Mouse (Mus musculus) 416B (cell line): ENCODE measurements around the gene Kcnab2.

Experiments
- DNase-seq: peaks from one replicate; pipeline ENCODE4 v3.0.0; 2011; ENCODE audit warnings: low read depth

Gene Kcnab2

DNA sequence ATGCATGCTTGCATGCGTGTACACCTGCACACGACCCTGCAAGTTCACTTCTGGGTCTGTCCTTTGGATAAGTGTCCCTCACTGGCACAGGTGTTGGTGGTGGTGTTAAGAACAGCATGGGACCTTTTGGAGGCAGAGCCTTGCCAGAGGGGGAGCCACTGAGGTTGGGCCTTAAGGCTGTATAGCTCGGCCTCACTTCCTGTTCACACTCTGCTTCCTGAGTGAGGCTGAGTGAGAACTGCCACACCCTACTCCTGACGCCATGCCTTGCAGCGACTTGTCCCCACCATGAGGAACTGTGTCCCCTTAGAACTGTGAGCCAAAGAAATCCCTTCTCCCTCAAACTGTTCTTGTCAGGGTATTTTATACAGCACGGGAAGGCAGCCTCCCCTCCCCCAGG lies 26.3 kb downstream of the Kcnab2 start:
- peak; percentile 21 for DNase-seq

DNA sequence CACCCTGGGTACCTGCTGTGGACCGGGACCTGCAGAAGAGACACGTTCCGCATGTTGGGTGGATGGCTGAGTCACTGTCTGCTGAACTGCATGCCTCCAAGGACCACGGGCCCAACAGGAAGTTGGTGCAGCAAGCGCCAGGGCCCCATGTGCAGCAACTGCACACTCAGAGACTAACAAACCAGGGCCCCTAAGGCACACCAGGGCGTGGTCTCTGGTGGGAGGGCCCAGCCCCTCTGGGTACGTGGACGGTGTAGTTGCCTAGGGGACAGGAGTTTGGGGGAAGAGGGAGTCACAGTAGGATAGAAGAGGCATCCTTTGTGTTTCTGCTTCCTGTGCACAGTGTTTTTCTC lies 29.0 kb downstream of the Kcnab2 start:
- peak; percentile 86 for DNase-seq

DNA sequence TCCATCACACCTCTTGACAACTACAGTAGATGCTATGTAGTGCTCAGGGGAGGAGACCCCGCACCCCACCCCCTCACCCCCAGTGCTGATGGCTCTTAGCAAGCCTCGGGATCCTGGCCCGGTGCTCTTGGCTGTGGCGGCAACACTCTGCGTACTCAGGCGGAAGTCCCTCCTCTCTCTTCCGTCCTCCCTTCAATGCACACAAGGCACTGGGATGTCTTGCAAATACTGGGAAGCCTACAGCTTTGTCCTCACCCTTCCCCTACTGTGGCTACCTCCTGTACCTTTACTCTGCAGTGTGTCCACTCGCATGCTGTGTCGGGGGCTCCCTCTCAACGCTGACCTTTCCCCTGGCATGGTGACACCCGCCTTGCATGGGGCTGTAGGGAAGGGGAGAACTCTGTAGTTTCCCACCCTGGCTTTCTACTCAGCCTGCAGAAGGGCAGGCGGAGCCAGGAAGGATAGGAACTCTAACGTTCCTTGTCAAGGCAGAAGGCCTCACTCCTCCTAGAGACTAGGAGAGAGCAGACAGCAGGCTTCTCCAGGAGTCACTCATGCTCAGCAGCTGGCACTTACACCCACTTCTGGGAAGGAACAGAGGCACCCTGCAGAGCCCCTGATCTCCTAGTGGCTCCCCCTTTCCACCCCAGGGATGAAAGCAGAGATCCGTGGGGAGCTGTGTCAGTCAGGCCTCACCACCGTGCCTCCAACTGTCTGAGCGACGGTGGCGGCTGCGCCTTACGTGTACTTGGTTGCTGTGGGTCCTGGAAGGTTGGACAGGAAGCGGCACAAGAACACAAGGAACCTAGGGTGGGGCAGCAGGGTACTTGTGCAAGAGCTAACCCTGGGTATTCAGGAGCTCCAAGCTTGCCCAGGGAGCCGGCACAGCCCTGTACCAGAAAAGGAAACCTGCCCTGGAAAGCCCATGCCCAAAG lies 29.7 kb downstream of the Kcnab2 start:
- DNase-seq = peak; percentile 79

DNA sequence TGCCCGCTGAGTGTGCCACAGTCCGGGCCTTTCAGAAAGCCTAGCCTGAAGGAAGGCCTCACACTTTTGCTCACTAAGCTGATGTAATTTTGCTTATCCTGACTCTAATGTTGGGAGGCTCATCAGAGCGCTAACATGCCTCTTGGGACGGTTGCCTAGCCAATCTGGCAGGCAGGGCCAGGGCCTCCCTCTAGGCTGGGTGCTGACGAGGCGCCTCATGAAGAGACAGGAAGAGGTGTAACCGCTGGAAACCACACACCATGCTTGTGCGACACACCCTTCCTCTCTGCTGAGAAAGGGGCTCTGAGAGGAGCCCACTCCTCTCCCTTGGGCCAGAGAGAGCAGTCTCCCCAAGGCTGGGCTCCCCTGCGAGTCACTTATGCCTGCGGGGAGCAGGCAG lies 31.5 kb downstream of the Kcnab2 start:
- DNase-seq = peak; percentile 57

DNA sequence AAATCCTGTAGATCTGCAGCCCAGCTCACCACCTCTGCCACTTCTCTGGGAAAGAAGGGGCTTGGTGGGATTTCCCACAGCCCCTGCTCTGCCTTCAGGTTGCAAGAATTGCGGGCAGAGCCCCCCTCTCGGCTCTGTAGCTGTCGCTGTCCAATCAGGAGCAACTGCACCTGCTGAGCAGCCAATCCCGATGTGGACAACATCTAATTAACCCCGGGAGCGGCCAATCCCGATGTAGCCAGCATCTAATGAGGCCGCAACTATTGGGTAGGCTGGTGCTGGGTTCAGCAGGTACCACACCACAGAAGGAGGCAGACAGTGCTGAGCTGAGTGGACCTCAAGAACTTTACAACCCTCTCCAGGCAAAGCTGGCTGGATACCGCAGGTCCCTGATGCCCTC lies 36.1 kb downstream of the Kcnab2 start:
- no peak for DNase-seq

- DNase-seq = no peak
Measured at GRCm38 (mm10) chr4:152440882-152441281, 36.8 kb downstream of the Kcnab2 start.

- DNase-seq = peak; percentile 62
Measured at GRCm38 (mm10) chr4:152435255-152435654, 42.4 kb downstream of the Kcnab2 start.

GRCm38 (mm10) chr4:152434836-152435235 lies 42.8 kb downstream of the Kcnab2 start:
- peak; percentile 82 for DNase-seq

DNA sequence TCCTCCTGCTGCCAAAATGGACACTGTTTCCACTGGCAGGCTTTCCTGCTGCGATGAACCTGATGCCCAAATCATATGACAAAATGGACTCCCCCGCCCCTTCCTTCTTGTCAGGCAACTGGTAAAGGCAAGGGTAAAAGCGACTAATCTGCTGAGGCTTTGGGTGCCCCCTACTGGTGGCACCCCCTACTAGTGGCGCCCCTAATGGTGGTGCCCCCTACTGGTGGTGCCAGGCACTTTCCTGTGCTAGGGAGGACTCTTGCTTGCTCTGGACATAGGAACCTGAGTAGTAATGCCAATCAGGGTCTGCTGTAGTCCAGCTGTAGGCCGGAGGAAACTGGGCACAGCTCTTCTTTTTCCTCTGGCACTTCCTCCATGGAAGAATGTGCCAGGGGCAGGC lies 45.4 kb downstream of the Kcnab2 start:
- peak; percentile 52 for DNase-seq

DNA sequence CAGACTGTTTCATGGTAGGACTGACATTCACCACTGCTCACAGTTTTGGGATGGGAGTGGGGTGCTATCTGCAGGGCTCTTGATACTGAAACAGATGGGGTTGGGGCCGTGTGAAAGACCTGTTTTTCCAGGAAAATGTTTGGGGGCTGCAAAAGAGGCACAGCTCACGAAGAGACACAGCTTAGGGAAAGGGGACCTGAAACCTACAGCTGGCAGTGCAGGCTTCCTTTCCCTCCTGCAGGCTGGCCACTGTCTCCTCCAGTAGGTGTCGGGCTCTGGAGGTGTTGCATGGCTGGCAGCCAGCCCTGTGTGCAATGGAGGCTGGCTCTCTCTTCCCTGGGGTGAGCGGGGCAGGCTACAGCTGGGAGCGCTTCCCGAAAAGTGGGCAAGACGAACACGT lies 49.4 kb downstream of the Kcnab2 start:
- no peak for DNase-seq

DNA sequence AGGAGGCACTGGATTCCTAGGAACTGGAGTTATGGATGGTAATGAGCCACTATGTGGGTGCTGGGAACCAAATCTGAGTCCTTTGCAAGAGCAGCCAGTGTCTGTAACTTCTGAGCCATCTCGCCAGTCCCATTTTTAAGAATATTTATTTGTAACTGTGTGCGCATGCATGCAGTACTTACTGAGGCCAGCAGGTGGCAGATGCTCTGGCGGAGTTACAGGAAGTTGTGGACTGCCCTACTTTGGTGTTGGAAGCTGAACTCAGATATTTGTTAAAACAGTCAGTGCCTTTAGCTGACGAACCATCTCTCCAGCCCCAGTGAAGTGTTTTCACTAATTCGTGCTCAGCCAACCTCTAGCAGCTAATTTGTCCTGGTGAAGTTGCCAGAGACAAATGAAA lies 52.7 kb downstream of the Kcnab2 start:
- peak; percentile 55 for DNase-seq

DNA sequence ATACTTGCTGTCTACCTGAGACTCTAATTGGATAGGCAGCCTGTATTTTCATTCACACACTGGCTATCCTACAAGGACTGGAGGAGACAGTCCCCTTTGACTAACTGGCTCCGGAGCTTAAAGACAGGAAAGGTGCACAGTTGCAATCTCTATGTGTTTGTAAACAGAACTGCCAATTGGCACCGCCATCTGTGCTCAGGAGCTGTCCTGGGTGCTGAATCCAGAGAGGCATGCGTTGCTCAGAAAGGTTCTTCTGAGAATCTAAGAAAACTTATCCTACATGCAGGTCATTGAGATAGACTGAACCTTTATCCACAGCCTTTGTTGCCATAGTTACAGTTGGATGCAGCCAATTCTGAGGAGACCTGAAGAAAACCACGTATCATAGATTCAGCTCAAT lies 53.3 kb downstream of the Kcnab2 start:
- DNase-seq = peak; percentile 44

DNA sequence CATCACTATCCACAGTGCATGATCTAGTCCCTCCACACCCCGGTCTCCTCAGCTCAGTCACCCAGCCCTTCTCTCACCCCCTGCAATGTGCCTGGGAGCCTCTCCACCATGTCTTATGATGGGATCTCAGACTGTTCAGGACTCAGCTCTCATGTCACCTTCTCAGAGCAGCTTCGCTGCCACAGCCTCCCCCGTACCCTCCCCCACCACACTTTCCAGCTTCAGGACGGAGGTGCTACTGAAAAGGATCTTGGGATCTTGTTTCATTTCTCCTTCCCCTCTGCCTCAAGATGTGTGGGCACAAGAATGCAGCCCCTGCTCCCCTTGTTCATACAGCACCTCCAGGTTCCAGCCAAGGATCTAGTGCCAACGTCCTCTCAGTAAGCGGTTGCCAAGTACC lies 54.1 kb downstream of the Kcnab2 start:
- DNase-seq = no peak

DNA sequence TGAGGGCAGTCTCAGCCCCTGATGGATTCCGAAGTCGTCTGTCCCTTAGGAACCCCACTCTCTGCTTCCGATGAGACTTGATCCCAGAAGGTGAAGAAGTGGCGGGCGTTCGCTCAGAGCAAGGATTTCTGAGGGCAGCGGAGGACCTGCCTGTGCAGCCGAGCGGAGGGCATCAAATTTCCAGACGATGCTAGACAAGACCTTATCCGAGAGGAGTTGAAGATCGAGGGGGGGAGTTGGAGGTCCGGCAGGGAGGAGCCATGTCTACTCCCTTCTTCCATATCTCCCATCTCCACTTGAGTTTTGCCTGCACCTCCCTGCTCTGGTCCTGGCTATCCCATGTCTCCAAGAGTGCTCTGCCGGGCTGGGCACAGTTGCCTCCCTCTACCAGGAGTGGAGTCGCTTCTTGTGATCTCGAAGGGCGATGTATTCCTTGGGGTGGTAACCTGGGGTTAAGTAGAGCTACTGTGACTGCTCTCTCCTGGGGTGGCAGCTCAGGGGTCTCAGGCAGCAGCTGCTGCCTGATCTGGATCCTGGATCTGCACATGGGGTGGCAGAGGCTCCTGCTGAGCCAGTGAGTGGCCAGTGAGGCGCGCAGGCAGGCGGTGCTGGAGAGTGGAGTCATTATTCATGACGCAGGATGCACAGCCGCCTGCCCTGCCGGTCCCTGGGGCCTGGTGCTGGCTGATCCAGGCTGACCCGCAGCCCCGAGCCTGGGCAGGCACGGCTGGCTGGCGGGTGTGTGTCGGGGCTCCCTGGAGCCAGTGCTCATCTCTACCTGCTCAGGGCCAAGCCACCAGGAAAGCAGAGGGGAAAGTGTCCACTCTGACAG lies 59.2 kb downstream of the Kcnab2 start:
- no peak for DNase-seq

DNA sequence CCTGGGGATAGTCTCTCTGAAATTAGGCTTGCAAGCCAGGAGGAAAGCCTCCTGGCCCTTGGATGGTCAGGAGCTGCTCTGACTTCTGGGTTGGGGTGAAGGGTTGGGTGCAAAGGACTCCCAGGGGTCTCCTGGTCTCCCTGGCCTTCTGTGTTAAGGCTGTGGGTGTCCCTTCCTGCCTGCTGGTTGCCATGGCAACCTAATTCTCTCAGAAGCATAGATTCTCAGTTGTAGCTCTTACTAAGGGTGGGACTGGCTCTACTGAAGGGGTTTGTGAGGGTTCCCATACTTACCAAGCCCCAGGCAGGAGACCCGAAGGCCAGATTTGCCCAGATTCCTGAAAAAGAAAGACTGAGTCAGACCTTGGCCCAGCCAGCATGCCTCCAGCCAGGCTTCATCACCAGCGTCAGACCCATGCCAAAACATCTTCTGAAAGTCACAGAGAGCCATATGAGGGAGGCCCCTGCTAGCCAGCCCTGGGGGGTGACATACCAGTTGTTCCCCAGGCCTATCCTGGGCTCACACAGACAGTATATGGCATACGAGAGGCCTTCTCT lies 65.1 kb downstream of the Kcnab2 start:
- no peak for DNase-seq

DNA sequence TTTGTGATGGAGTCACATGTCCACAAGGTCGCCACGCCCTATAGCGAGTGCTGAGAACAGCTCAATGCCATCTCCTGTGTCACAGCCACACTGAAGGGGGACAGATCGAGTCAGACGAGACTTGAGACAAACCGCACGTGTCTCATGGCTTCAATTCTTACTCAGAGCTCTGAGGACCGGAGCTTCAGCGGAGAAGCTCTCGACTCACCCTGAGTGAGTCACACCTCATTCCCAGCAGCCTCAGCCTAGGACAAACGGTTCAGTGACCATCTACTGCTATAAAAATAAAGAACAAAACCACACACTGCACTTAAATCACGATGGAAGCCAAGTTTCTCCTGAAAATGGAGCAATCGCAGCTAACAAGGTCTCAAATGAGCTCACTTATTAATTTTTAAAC lies 66.7 kb downstream of the Kcnab2 start:
- DNase-seq = peak; percentile 42

DNA sequence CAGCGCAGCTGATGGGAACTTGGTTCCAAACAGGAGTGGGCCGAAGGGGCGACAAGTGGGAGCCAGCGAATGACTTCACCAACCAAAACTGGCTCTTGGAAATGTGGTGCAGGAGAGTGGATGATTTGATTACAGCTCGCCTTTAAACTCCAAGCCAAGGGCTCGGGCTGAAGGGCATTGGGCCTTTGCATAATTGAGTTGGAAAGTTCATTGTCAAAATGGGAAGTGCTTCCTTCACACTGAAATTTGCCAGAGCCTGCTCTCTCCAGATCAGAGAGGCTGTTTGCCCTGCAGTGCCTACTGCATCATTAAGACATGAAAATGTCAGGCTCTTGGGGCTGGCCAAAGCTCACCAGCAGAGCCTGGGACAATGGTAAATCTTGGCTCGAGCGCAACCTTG lies 71.1 kb downstream of the Kcnab2 start:
- no peak for DNase-seq

DNA sequence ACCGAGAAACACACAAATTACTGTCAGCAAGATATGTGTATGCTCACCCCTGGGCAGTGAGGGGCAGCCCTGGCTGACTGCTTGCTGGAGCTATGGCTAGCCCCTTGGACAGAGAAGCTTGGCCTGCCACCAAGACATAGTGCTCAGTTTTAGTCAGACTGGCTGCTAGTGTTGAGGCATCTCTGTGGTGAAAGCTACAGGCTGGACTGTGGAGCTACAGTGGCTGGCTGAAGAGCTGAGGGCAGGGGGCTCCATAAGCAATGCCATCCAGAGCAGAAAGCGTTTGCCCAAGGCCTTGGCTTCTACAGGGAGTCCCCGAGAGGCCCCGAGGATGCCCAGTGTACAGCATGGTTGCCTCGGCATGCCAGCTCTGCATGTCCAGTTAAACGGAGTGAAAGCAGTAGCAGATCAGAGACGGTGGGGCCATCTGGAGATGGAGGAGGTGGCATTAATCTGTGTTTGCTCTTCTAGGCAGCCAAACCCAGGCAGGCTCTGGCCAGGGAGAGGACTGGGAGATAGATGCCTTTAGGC lies 71.9 kb downstream of the Kcnab2 start:
- DNase-seq = no peak

DNA sequence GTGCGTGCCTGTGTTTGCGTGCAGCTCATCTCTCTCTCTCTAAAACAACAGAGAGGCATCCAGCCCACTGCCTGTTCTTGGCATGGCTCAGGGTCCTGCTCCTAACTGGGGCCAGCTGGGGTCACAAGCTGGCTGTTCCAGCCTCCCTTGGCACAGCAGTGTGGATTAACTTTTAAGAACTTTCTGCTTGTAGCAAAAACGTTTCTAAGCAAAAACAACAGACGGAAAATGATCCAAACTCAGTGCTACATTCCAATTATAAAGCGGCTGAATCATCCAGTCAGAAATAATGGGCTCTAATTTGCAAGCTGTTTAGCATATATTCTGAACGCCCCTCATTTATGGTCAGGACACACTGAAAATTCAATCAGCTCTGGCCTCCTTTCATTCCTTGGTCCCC lies 72.5 kb downstream of the Kcnab2 start:
- DNase-seq = no peak

GRCm38 (mm10) chr4:152398926-152399325 lies 78.7 kb downstream of the Kcnab2 start:
- no peak for DNase-seq

DNA sequence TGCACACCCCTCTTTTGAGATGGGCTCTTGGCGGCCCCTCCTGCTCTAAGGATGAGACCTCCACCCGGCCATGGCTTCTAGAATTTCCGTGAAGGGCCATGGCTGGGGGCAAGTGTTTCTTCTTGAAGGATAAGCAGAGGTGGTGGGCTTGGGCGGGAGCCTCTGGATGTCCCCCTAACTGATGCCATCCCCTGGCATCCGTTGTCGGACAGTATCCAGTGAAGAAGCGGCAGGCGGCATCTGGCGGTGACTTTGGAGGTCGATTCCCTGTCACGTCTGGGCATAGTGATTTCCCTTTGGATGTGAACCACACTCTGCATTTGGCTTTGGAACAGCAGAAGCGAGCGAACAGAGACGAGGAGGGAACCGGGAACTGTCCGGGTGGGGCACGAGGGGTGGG lies 85.0 kb downstream of the Kcnab2 start:
- no peak for DNase-seq

DNA sequence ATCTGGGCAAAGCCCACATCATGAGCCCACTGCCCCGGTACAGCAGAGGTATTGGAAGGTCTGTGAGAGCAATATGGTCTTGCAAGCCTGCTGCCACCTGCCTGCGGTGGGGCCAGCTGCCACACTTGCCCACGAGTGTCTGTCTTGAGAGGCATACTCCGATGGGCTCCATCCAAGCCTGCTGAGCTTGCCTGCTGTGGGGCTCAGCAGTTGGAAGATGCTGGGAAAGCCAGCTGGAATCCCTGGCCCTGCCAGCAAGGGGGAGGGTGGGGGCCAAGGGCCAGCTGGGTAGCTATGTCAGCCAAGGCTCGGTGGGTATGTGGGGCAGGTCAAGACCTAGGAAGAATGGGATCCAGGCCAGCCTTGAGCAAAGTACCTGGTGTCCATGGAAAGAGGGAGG lies 85.5 kb downstream of the Kcnab2 start:
- no peak for DNase-seq

DNA sequence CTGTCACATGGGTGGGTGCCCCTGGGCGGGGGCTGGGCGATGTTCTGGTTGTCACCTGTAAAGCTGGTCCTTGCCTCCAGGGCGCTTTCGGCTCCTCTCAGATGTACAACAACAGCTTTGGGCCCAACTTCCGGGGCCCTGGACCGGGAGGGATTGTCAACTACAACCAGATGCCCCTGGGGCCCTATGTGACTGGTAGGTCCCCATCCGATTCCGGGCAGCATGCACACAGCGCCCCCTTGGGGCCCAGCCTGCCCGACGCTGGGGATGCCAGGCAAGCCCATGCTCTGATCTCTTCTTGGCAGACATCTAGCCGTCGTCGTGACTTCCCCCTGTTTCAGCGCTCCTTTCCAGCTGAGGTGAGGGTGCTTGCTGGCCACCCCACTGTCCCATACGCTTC lies 92.0 kb downstream of the Kcnab2 start:
- peak; percentile 52 for DNase-seq
